Mouse (Mus musculus): Measurements from ENCODE around the gene Ppp1r15a. TPM values are rescaled to one million over a fixed set of nuclear protein-coding genes. Genes with fewer than 3 reads are reported as not detected.
A peak's percentile ranks its signal among the peaks of the same experiment; 100 is the strongest.
"Not testable (repeated sequence)": the region's sequence is repeated elsewhere in the genome, so short reads cannot be mapped to it uniquely, and the experiment has no call there.

Ppp1r15a gene
- polyA plus RNA-seq, 1 experiment from 2014 or later, result 21.4 TPM

DNA sequence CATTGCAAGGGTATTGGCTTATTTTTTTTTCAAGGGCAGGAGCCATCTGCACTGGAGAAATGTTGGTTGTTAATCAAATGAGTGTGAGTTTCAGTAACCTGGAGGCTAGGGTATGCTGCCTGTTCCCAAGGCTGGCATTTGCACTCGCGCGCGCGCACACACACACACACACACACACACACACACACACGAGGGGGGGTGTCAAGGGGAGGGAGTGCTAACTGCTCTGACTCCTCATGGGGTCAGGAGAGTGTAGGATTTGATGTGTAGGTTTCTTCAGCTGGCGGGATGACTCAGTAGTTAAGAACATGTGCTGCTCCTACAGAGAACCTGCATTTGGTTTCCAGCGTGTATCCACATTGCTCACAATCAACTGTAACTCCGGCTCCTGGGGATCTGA is 35.2 kb downstream of the Ppp1r15a start:
- Histone ChIP-seq H3K4me1 (replicated peaks; ENCODE audit: insufficient read depth, low read length) (no peaks in the 10 kb centered on the region; the same call in 1 of the 2 replicates), H3K4me3 (replicated peaks; ENCODE audit: low read depth, low read length) (no peak overlapping the region), H3K36me3 (ENCODE audit: insufficient read depth, low read length) (peaks cover 30% of the 10 kb centered on the region), H3K27me3 (ENCODE audit: insufficient read depth, low read length) (no peaks in the 10 kb centered on the region), H3K4me2 (ENCODE audit: low read length) (0 out of 2 replicates have a peak overlapping the region, but pooled peaks have one; percentile 25), H3K9me3 (replicated peaks; ENCODE audit: low read length) (no peaks in the 10 kb centered on the region), H3K9ac (ENCODE audit: low read depth, low read length) (no peak overlapping the region), H3K27ac (peak overlapping the region; percentile 37; the same call in 1 of the 2 replicates)
- 29% methylated on average over 9 of the region's 9 CpGs for WGBS
- peak; percentile 38 for DNase-seq (ENCODE audit: low spot score)
- ATAC-seq (replicated peaks; ENCODE audit: low FRiP score, low read depth), result 0 out of 2 replicates have a peak, but pooled peaks have one; percentile 13
- TF ChIP-seq CTCF (IDR thresholded peaks at IDR 0.05; ENCODE audit: low read depth), result no peak

DNA sequence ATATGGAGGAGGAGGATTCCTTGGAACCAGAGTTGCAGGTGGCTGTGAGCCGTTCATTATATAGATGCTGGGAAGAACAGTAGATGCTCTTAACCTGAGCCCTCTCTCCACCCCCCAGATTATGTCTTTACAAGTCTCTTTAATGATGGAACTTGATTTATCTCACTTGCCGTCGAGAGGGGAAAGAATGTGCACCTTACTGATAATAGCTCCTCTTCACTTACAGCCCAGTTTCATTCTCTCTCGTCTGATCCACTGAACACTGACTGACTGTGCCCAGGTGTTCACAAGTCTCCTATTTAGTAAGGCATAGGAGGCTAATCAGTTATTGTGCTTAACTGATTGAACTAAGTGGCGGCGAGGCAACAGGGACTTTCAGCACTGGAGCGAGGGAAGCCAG is 36.5 kb downstream of the Ppp1r15a start:
- Histone ChIP-seq H3K27ac (no peak overlapping the region), H3K9ac (ENCODE audit: low read depth, low read length) (no peak overlapping the region), H3K9me3 (replicated peaks; ENCODE audit: low read length) (no peaks in the 10 kb centered on the region), H3K4me1 (replicated peaks; ENCODE audit: insufficient read depth, low read length) (no peaks in the 10 kb centered on the region; the same call in 1 of the 2 replicates), H3K4me2 (ENCODE audit: low read length) (no peak overlapping the region), H3K4me3 (replicated peaks; ENCODE audit: low read depth, low read length) (no peak overlapping the region), H3K27me3 (ENCODE audit: insufficient read depth, low read length) (no peaks in the 10 kb centered on the region), H3K36me3 (ENCODE audit: insufficient read depth, low read length) (peaks cover 20% of the 10 kb centered on the region)
- TF ChIP-seq CTCF (IDR thresholded peaks at IDR 0.05; ENCODE audit: low read depth), result no peak
- WGBS, result 51% methylated on average over 7 of the region's 7 CpGs
- DNase-seq (ENCODE audit: low spot score) (no peak), ATAC-seq (replicated peaks; ENCODE audit: low FRiP score, low read depth) (no peak)

DNA sequence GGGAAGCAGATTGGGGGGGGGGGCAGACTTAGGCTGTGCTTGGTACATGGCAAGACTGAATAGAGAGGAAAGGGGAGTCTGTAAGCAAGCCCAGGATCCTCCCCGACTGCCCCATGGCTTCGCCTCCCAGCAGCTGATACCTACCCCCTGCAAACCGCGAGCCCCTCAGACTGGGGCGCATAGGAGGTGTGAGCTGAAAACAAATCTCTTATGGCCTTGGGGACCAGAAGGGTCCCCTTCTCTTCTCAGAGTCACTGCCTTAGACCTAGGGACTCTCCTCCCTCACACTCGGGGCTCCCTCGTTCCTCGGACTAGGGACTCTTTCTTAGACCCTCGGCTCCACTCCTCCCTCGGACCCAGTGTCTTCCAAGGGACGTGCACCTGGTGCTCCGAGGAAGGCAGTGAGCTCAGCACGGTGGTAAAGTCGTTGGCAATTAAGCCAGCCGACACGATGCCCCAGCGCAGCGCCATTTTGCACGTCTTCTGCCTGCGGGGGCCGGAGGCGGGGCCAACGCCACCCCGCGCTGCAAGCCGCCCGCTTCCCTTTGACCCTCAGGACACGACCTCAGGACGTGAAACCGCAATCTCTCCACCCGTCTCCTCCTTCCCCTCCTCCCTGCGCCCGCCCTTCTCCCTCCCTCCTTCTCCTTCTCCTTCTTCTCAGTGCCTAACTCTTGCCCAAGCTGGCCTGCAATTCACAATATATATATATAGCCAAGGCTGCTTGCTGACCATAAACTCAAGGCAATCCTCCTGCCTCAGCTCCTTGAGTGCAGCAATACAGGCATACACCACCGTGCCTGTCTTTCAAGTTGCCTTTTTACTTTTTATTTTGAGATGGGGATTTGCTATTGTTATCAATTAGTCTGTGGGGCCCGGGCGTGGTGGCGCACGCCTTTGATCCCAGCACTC is 37.5 kb downstream of the Ppp1r15a start, which contains the start of gene Dhdh:
Dhdh (minus strand) TSS at position 513 of the 912 bp plus-strand sequence.
- H3K9me3 ChIP-seq (replicated peaks; ENCODE audit: low read length), result no peaks in the 10 kb centered on the region
- ATAC-seq (replicated peaks; ENCODE audit: low FRiP score, low read depth) (peak; percentile 34), DNase-seq (ENCODE audit: low spot score) (peak; percentile 66)
- no peaks in the 10 kb centered on the region; the same call in 1 of the 2 replicates for H3K4me1 ChIP-seq (replicated peaks; ENCODE audit: insufficient read depth, low read length)
- peaks cover 9% of the 10 kb centered on the region for H3K36me3 ChIP-seq (ENCODE audit: insufficient read depth, low read length)
- no peaks in the 10 kb centered on the region for H3K27me3 ChIP-seq (ENCODE audit: insufficient read depth, low read length)
- H3K9ac ChIP-seq (ENCODE audit: low read depth, low read length), result peak within 1 kb of the TSS; percentile 58
- H3K4me2 ChIP-seq (ENCODE audit: low read length), result peak within 1 kb of the TSS; percentile 73
- 12% methylated on average over 37 of the region's 38 CpGs for WGBS
- TF ChIP-seq CTCF (IDR thresholded peaks at IDR 0.05; ENCODE audit: low read depth), result no peak
- H3K27ac ChIP-seq, result peak within 1 kb of the TSS; percentile 71
- H3K4me3 ChIP-seq (replicated peaks; ENCODE audit: low read depth, low read length), result peak within 1 kb of the TSS; percentile 39

DNA sequence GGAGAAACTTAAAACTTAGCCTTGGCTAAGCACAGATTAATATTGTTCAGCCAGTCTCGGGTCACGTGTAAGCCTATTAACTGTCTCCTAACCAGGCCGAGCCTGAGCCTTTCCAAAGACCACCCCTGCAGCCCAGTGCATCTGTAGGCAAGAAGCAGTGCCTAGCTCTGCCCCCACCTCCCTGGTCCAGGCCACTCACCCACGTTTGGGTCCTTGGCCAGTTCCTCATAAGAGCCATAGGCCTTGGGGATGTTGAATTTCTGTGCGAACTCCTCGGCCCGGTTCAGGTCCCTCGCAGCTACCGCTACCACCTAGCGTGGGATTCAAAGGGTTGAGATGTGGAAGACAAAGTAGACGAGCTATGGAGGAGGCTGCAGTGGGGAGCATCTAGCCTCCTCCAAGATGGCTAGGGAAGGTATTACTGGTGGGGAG is 38.2 kb downstream of the Ppp1r15a start:
- H3K4me2 ChIP-seq (ENCODE audit: low read length), result peak overlapping the region; percentile 73
- no peaks in the 10 kb centered on the region for H3K27me3 ChIP-seq (ENCODE audit: insufficient read depth, low read length)
- peak overlapping the region; percentile 39; the same call in 1 of the 2 replicates for H3K4me3 ChIP-seq (replicated peaks; ENCODE audit: low read depth, low read length)
- 47% methylated on average over 11 of the region's 11 CpGs for WGBS
- peak overlapping the region; percentile 71 for H3K27ac ChIP-seq
- no peaks in the 10 kb centered on the region; the same call in 1 of the 2 replicates for H3K4me1 ChIP-seq (replicated peaks; ENCODE audit: insufficient read depth, low read length)
- DNase-seq (ENCODE audit: low spot score) (no peak), ATAC-seq (replicated peaks; ENCODE audit: low FRiP score, low read depth) (no peak; the same call in 1 of the 2 replicates)
- TF ChIP-seq CTCF (IDR thresholded peaks at IDR 0.05; ENCODE audit: low read depth), result no peak
- H3K36me3 ChIP-seq (ENCODE audit: insufficient read depth, low read length), result peaks cover 3% of the 10 kb centered on the region
- H3K9ac ChIP-seq (ENCODE audit: low read depth, low read length), result peak overlapping the region; percentile 58; the same call in 1 of the 2 replicates
- H3K9me3 ChIP-seq (replicated peaks; ENCODE audit: low read length), result no peaks in the 10 kb centered on the region

DNA sequence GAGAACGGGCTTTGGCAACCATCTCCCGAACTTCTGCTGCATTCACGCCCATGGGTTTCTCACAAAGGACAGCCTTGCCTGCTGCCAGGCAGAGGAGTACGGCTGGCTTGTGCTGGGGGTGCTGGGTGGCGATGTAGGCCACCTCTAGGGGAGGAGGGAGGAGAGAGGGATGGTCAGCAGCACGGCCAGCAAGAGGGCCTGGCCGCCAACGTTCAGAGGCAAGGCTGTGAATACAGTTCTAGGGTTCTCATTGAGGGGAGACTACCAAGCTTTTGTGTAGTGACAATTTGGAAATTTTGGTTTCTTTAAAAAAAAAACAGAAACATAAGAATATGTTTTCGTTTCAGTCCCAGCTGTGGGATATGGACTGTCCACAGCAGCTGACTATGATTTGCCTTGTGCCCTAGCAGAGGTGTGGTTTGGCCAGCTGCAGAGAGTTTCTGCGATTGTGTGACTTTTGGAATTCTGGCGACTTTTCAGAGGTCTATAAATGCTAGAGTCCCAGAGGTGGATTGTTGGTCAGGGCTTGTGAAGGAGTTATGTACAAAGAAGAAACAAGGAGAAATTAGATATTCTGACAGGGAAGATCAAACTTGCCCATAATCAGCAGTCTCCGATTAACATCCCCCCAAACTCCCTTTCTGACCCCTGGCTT is 39.2 kb downstream of the Ppp1r15a start, which contains the start of gene Gm45808:
Gm45808 (minus strand) TSS at position 51 of the 655 bp plus-strand sequence.
- no peak within 1 kb of the TSS for H3K27ac ChIP-seq
- H3K4me1 ChIP-seq (replicated peaks; ENCODE audit: insufficient read depth, low read length), result no peaks in the 10 kb centered on the region; the same call in 1 of the 2 replicates
- no peaks in the 10 kb centered on the region for H3K27me3 ChIP-seq (ENCODE audit: insufficient read depth, low read length)
- no peak for DNase-seq (ENCODE audit: low spot score)
- no peak within 1 kb of the TSS for H3K9ac ChIP-seq (ENCODE audit: low read depth, low read length)
- TF ChIP-seq CTCF (IDR thresholded peaks at IDR 0.05; ENCODE audit: low read depth), result no peak
- H3K36me3 ChIP-seq (ENCODE audit: insufficient read depth, low read length), result no peaks in the 10 kb centered on the region
- no peak for ATAC-seq (replicated peaks; ENCODE audit: low FRiP score, low read depth)
- H3K4me3 ChIP-seq (replicated peaks; ENCODE audit: low read depth, low read length), result no peak within 1 kb of the TSS
- no peak within 1 kb of the TSS for H3K4me2 ChIP-seq (ENCODE audit: low read length)
- no peaks in the 10 kb centered on the region for H3K9me3 ChIP-seq (replicated peaks; ENCODE audit: low read length)
- 77% methylated on average over 12 of the region's 12 CpGs for WGBS

DNA sequence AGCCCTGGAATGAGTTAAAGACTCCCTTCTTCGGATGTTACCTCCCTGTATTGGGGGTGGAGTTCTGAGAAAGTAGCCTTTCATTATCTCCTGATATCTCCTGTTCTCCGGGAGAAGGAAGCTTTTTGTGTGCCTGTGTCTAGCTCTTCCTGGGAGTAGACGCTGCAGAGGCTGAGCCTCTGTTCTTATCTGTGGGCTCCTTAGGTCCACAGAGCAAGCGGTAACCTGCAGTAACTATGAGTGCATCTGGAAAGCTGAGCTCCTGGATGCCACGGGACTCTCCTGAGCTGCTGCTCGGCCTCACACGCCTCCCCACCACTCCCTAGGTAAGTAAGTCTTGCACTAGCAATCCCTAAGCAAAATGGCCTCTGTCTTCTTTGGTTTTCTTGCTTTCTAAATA is 39.9 kb downstream of the Ppp1r15a start:
- H3K4me3 ChIP-seq (replicated peaks; ENCODE audit: low read depth, low read length), result no peak overlapping the region
- H3K4me1 ChIP-seq (replicated peaks; ENCODE audit: insufficient read depth, low read length), result no peaks in the 10 kb centered on the region; the same call in 1 of the 2 replicates
- no peak overlapping the region for H3K9ac ChIP-seq (ENCODE audit: low read depth, low read length)
- no peak for DNase-seq (ENCODE audit: low spot score)
- H3K9me3 ChIP-seq (replicated peaks; ENCODE audit: low read length), result no peaks in the 10 kb centered on the region
- no peaks in the 10 kb centered on the region for H3K36me3 ChIP-seq (ENCODE audit: insufficient read depth, low read length)
- no peak overlapping the region for H3K27ac ChIP-seq
- no peak for TF ChIP-seq CTCF (IDR thresholded peaks at IDR 0.05; ENCODE audit: low read depth)
- no peak overlapping the region for H3K4me2 ChIP-seq (ENCODE audit: low read length)
- no peak for ATAC-seq (replicated peaks; ENCODE audit: low FRiP score, low read depth)
- no peaks in the 10 kb centered on the region for H3K27me3 ChIP-seq (ENCODE audit: insufficient read depth, low read length)
- WGBS, result 71% methylated on average over 7 of the region's 7 CpGs

DNA sequence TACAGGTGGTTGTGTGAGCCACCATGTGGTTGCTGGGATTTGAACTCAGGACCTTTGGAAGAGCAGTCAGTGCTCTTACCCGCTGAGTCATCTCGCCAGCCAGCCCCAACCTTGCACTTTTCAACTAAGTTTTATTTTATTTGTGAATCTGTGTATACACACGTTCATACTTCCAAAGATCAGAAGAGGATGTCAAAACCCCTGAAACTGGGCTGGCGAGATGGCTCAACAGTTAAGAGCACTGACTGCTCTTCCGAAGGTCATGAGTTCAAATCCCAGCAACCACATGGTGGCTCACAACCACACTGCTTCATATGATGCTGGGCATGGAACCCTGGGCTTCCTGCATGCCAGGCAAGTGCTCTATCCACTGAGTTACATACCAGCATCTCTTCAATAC is 41.1 kb downstream of the Ppp1r15a start:
- ATAC-seq (replicated peaks; ENCODE audit: low FRiP score, low read depth); H3K4me2 ChIP-seq (ENCODE audit: low read length); DNase-seq (ENCODE audit: low spot score); H3K9me3 ChIP-seq (replicated peaks; ENCODE audit: low read length); H3K4me1 ChIP-seq (replicated peaks; ENCODE audit: insufficient read depth, low read length); H3K9ac ChIP-seq (ENCODE audit: low read depth, low read length); H3K27ac ChIP-seq; H3K36me3 ChIP-seq (ENCODE audit: insufficient read depth, low read length); H3K4me3 ChIP-seq (replicated peaks; ENCODE audit: low read depth, low read length); H3K27me3 ChIP-seq (ENCODE audit: insufficient read depth, low read length): not testable (repeated sequence)
- WGBS, result 93% methylated on average over 5 of the region's 5 CpGs

Data from kidney, postnatal 0 days (tissue).